Mouse (Mus musculus): ENCODE data around the gene Gp9.

GRCm38 (mm10) chr6:87795385-87796150 is 17.7 kb downstream of the Gp9 start:
- TF ChIP-seq POLR2A (IDR thresholded peaks at IDR 0.05; ENCODE audit: insufficient read depth, low read depth, low read length): no peak
- TF ChIP-seq CTCF (IDR thresholded peaks at IDR 0.05): no peak
